Mouse (Mus musculus): ENCODE data around the gene Nedd8.

Nedd8 gene

DNA sequence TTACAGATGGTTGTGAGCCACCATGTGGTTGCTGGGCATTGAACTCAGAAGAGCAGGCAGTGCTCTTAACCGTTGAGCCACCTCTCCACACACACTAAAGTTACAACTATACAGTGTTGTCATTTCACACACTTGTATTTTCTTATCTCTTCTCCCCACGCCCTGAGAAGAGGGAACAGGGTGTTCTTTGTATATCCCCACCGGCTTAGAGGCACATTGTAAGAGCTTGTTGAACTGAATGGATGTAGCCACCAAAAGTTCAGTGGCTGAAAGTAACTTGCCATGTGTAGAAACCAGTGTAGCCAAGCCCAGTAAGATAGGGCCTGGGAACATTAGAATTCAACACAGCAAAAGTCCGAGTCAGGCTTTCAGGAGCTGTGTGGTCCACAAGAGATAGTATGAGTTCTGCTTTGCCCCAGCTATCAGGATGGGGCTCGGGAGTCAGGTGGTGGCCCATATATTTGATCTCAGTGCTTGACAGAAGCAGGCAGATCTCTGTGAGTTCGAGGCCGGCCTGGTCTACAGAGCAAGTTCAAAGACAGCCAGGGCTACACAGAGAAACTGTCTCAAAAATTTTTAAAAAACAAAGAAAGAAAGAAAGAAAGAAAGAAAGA, 57.3 kb downstream of the Nedd8 start:
- DNase-seq (ENCODE audit: low spot score in 2 of 2), result no peak

DNA sequence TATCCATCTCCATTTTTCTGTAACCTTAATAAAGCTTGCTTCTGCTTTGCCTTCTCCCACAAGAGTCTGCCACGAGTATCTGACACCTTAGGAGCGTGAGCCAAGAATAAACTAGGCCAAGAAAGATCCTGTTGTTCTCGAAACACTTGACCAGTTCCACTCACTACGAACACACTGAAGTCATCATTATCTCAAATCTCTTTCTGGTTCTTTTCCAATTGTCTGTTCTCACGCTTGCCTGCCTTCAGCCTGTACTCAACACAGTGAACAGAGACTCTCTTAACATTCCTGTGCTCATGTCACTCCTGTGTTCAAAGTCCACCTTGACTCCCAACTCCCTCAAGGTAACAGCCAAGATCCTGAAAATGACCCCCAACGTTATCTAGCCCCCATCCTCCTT, 58.6 kb downstream of the Nedd8 start:
- DNase-seq (ENCODE audit: low spot score in 2 of 2), result no peak
